Mouse (Mus musculus): ENCODE data around the gene Phxr2. TPM values are rescaled to one million over a fixed set of nuclear protein-coding genes. Genes with fewer than 3 reads are reported as not detected.
A peak's percentile ranks its signal among the peaks of the same experiment; 100 is the strongest.

The Phxr2 gene
- total and polyA plus RNA-seq, 3 experiments = not detected

DNA sequence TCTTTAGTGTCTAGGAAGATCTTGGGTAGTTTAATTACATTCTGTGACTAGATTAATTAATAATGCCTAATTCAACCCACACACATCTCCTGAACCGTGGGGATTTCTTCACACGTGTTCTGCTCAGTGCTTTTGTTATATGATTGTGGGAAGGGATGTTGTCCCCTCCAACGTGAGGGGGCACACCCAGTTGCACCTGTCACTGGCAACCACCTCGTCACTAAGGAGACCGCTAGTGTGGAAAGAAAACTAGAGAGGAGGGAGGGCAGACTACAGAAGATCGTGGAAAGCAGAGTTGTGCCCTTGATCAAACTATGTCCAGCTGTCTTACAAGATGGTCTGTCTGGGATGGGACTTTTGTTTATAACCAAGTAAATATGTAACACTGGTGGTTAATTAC lies 40.1 kb downstream of the Phxr2 start:
- Histone ChIP-seq H3K9ac (ENCODE audit: low read depth, low read length) (no peak overlapping the region), H3K4me3 (no peak overlapping the region), H3K4me1 (ENCODE audit: control insufficient read depth, insufficient read depth, low read length) (no peaks in the 10 kb centered on the region), H3K79me2 (replicated peaks; ENCODE audit: control insufficient read depth, insufficient read depth, low read length) (no peaks in the 10 kb centered on the region), H3K27ac (no peak overlapping the region), H3K27me3 (ENCODE audit: control insufficient read depth, insufficient read depth, low read length) (no peaks in the 10 kb centered on the region), H3K36me3 (ENCODE audit: control insufficient read depth, insufficient read depth, low read length) (no peaks in the 10 kb centered on the region)
- WGBS = 66% methylated on average over 6 of the region's 6 CpGs
- DNase-seq = no peak
- no peak for TF ChIP-seq POLR2A (IDR thresholded peaks at IDR 0.05; ENCODE audit: insufficient read depth, low read depth, low read length)
- no peak for TF ChIP-seq EP300 (IDR thresholded peaks at IDR 0.05; ENCODE audit: insufficient read depth, low read depth, low read length)
- TF ChIP-seq CTCF (IDR thresholded peaks at IDR 0.05) = no peak
- intact Hi-C loops (cut with DNase I) = no loop called here

DNA sequence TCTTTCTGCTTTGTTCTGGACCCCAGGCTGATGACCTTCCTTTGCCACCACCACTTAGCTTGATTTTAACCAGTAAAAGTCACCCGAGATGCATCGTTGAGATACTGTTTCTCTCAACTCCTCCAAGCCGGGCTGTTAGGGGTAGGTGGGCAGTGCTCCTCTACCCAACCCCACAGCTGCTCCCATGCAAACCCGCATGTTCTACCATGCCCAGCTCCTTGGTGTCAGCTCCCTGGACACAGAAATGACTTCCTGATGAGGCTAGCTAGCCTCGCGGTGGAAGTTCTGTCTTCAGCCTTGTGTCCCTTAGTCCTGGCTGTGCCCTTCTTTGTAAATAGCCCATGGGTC lies 40.9 kb downstream of the Phxr2 start:
- H3K4me3 ChIP-seq = no peak overlapping the region
- H3K9ac ChIP-seq (ENCODE audit: low read depth, low read length) = no peak overlapping the region
- H3K27me3 ChIP-seq (ENCODE audit: control insufficient read depth, insufficient read depth, low read length) = no peaks in the 10 kb centered on the region
- intact Hi-C loops (cut with DNase I) = loop anchor here (1.0 kb wide), 1 partner anchor 591 kb away; no protein-coding TSS in a partner anchor
- WGBS = 40% methylated on average over 6 of the region's 6 CpGs
- H3K27ac ChIP-seq = no peak overlapping the region
- no peak for DNase-seq
- TF ChIP-seq EP300 (IDR thresholded peaks at IDR 0.05; ENCODE audit: insufficient read depth, low read depth, low read length) (no peak), CTCF (IDR thresholded peaks at IDR 0.05) (no peak; the same call in 1 of the 2 replicates), POLR2A (IDR thresholded peaks at IDR 0.05; ENCODE audit: insufficient read depth, low read depth, low read length) (no peak)
- H3K4me1 ChIP-seq (ENCODE audit: control insufficient read depth, insufficient read depth, low read length) = no peaks in the 10 kb centered on the region
- no peaks in the 10 kb centered on the region for H3K79me2 ChIP-seq (replicated peaks; ENCODE audit: control insufficient read depth, insufficient read depth, low read length)
- no peaks in the 10 kb centered on the region for H3K36me3 ChIP-seq (ENCODE audit: control insufficient read depth, insufficient read depth, low read length)

DNA sequence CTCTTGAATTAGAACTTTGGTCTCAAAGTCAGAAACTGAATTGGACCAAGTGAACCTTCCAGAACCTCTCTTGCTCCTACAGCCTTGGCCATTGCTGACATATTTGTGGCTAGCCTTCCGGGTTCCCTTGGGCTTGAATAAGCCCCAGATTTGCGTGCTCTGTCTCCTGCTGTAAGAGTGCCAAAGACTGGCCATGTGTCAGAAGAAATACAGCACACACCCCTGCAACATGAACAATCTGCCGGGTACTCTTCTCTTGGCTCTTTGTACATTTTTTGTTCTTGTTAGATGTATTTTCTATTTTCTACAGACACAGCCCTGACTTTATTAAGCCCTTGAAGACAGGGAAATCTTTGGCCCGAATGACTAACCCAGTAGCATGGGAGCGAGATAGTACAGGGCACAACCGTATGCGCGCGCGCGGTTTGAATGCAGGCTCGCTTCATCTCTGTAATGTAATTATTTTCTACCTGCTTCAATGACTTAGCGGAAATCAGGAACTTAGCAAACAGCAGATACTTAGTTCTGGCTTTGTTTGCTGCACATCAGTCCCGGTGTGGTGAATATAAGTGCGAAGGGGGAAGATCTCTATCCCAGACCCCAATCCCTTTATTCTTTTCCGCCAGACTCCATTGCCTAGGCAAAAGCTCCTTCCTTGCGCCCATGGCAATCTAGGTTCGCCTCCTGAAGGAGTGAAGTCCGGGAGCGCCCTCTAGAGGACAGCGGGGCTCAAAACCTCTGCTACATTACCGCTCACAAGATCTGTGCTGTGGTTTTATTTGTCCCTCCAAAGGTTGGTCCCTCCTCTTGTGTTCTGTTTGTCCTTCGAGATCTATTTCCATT lies 41.5 kb downstream of the Phxr2 start:
- Histone ChIP-seq H3K4me3 (no peak overlapping the region), H3K79me2 (replicated peaks; ENCODE audit: control insufficient read depth, insufficient read depth, low read length) (no peaks in the 10 kb centered on the region), H3K27me3 (ENCODE audit: control insufficient read depth, insufficient read depth, low read length) (no peaks in the 10 kb centered on the region), H3K27ac (no peak overlapping the region), H3K9ac (ENCODE audit: low read depth, low read length) (no peak overlapping the region), H3K4me1 (ENCODE audit: control insufficient read depth, insufficient read depth, low read length) (no peaks in the 10 kb centered on the region), H3K36me3 (ENCODE audit: control insufficient read depth, insufficient read depth, low read length) (no peaks in the 10 kb centered on the region)
- 36% methylated on average over 23 of the region's 23 CpGs for WGBS
- intact Hi-C loops (cut with DNase I) = loop anchor here (1.0 to 5.0 kb wide), 3 partner anchors 172 to 1372 kb away; partner anchors contain the start of gene Atp2b1
- peak; percentile 86 for TF ChIP-seq EP300 (IDR thresholded peaks at IDR 0.05; ENCODE audit: insufficient read depth, low read depth, low read length)
- TF ChIP-seq CTCF (IDR thresholded peaks at IDR 0.05) = peak; percentile 96
- TF ChIP-seq POLR2A (IDR thresholded peaks at IDR 0.05; ENCODE audit: insufficient read depth, low read depth, low read length) = no peak
- peak; percentile 81 to 89 for DNase-seq

DNA sequence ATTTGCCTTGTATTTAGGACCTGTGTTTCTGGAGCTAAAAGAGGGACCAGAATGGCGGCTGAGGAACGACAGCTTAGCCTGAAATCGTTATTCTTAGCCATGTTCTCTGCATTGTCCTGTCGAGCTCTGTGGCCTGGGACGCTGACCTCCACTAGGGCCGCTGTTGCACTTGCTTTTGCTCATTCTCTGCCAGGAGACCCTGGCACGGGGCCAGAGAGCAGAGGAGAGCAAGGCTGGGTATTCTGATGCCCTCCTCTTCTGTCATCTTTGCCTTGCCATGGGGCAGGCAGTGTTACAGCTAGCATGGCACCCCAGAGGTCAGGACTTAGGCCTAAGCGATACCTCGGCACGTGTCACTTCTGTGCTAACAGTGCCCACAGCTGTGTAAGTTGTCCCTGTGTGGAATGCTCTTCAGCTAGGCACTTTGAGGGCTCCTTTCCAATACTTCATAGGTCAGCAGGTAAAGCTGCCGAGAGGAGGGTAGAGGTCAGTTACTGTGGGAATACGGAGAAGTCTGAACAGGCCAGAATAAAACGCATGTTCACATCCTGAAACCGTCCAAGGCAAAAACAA lies 42.6 kb downstream of the Phxr2 start:
- H3K79me2 ChIP-seq (replicated peaks; ENCODE audit: control insufficient read depth, insufficient read depth, low read length) = no peaks in the 10 kb centered on the region
- no peaks in the 10 kb centered on the region for H3K27me3 ChIP-seq (ENCODE audit: control insufficient read depth, insufficient read depth, low read length)
- 74% methylated on average over 14 of the region's 14 CpGs for WGBS
- no peaks in the 10 kb centered on the region for H3K36me3 ChIP-seq (ENCODE audit: control insufficient read depth, insufficient read depth, low read length)
- no peak overlapping the region for H3K27ac ChIP-seq
- no peak overlapping the region for H3K4me3 ChIP-seq
- H3K4me1 ChIP-seq (ENCODE audit: control insufficient read depth, insufficient read depth, low read length) = no peaks in the 10 kb centered on the region
- intact Hi-C loops (cut with DNase I) = loop anchor here (5.0 kb wide), 2 partner anchors 171 to 1371 kb away; partner anchors contain the start of gene Atp2b1
- peak in 1 of 2 experiments; percentile 21 for DNase-seq
- no peak overlapping the region for H3K9ac ChIP-seq (ENCODE audit: low read depth, low read length)
- TF ChIP-seq CTCF (IDR thresholded peaks at IDR 0.05) (no peak), POLR2A (IDR thresholded peaks at IDR 0.05; ENCODE audit: insufficient read depth, low read depth, low read length) (no peak), EP300 (IDR thresholded peaks at IDR 0.05; ENCODE audit: insufficient read depth, low read depth, low read length) (no peak)

DNA sequence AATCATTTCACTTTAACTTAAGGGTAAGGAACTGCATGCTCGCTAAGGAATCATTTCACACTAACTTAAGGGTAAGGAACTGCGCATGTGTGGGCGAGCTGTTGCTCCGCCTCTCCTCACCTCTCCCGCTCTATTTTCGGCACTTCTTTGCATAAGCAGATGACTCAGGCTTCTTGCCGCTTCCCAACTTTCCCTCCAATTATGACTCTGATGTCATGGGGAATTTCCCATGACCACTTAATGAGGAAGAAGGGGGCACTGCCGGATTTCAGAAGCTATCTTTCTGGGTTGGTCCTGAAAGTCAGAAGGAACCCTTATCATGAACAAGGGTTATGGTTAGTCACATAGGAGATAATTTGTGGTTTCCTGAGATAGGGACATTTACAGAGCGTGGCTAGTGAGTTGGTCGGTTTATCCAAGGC lies 44.5 kb downstream of the Phxr2 start:
- intact Hi-C loops (cut with DNase I) = loop anchor here (5.0 kb wide), 2 partner anchors 169 to 1369 kb away; partner anchors contain the start of gene Atp2b1
- TF ChIP-seq CTCF (IDR thresholded peaks at IDR 0.05) = no peak
- no peak for TF ChIP-seq EP300 (IDR thresholded peaks at IDR 0.05; ENCODE audit: insufficient read depth, low read depth, low read length)
- TF ChIP-seq POLR2A (IDR thresholded peaks at IDR 0.05; ENCODE audit: insufficient read depth, low read depth, low read length) = no peak
- Histone ChIP-seq H3K36me3 (ENCODE audit: control insufficient read depth, insufficient read depth, low read length) (no peaks in the 10 kb centered on the region), H3K27ac (no peak overlapping the region), H3K9ac (ENCODE audit: low read depth, low read length) (no peak overlapping the region), H3K4me3 (no peak overlapping the region), H3K4me1 (ENCODE audit: control insufficient read depth, insufficient read depth, low read length) (no peaks in the 10 kb centered on the region), H3K79me2 (replicated peaks; ENCODE audit: control insufficient read depth, insufficient read depth, low read length) (no peaks in the 10 kb centered on the region), H3K27me3 (ENCODE audit: control insufficient read depth, insufficient read depth, low read length) (no peaks in the 10 kb centered on the region)
- WGBS = 54% methylated on average over 10 of the region's 10 CpGs
- no peak for DNase-seq

DNA sequence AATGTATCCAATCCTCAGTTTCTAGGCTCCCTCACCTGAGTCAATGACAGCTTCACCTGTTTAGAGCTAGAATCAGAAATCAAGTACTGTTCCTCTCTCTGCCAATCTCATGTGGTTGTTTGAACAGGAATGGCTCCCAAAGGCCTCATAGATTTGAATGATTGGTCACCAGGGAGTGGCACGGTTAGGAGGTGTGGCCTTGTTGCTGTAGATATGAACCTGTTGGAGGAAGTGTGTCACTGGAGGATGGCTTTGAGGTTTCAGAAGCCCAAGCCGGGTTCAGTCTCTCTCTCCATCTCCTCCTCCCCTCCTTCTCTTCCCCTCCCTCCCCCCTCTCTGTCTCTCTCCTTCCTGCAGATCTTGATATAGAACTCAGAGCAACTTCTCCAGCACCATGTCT lies 47.5 kb downstream of the Phxr2 start:
- TF ChIP-seq POLR2A (IDR thresholded peaks at IDR 0.05; ENCODE audit: insufficient read depth, low read depth, low read length) (no peak), CTCF (IDR thresholded peaks at IDR 0.05) (no peak)
- Histone ChIP-seq H3K4me1 (ENCODE audit: control insufficient read depth, insufficient read depth, low read length) (no peaks in the 10 kb centered on the region), H3K36me3 (ENCODE audit: control insufficient read depth, insufficient read depth, low read length) (no peaks in the 10 kb centered on the region), H3K9ac (ENCODE audit: low read depth, low read length) (no peak overlapping the region), H3K27ac (no peak overlapping the region), H3K27me3 (ENCODE audit: control insufficient read depth, insufficient read depth, low read length) (no peaks in the 10 kb centered on the region), H3K4me3 (no peak overlapping the region), H3K79me2 (replicated peaks; ENCODE audit: control insufficient read depth, insufficient read depth, low read length) (no peaks in the 10 kb centered on the region)
- WGBS = 74% methylated on average over 2 of the region's 2 CpGs
- DNase-seq = no peak
- intact Hi-C loops (cut with DNase I) = no loop called here

All from heart, adult 2 months (tissue).